Mouse (Mus musculus) ZHBTc4 (cell line): ENCODE results near the gene Ints11.

Experiments
- DNase-seq: peaks from one replicate; pipeline ENCODE4 v3.0.0-alpha.2; 2011; ENCODE audit warnings: low read depth, low spot score

The Ints11 gene

DNA sequence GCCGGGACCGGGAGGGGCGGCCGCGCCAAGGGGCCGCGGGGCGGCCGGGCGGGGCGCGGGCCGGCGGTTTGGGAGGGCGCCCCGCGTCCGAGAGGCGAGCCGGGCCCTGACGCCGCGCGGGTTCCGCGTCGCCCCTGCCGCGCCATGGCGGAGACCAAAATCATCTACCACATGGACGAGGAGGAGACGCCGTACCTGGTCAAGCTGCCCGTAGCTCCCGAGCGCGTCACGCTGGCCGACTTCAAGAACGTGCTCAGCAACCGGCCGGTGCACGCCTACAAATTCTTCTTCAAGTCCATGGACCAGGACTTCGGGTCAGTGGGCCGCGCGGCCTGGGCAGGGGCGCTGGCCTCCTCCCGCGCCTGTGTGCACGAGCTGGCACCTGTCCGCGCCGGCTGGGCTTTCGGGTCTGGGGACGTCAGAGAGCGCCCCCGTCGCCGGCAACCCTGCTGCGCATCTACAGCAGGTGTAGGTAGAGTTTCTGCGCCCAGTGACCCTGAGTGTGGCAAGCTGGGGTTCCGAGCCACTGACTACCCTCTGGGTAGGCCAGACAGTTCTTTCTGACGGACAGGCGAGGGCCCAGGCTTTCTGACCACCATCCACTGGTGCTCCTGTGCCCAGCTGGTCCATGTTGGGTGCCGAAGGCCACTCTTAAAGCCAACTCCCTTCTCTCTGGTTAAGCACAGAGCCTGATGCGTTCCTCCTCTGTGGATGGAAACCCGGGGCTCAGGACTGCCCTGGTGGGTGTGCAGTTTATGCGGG is 21.6 kb upstream of the Ints11 start:
- DNase-seq = peak; percentile 46

DNA sequence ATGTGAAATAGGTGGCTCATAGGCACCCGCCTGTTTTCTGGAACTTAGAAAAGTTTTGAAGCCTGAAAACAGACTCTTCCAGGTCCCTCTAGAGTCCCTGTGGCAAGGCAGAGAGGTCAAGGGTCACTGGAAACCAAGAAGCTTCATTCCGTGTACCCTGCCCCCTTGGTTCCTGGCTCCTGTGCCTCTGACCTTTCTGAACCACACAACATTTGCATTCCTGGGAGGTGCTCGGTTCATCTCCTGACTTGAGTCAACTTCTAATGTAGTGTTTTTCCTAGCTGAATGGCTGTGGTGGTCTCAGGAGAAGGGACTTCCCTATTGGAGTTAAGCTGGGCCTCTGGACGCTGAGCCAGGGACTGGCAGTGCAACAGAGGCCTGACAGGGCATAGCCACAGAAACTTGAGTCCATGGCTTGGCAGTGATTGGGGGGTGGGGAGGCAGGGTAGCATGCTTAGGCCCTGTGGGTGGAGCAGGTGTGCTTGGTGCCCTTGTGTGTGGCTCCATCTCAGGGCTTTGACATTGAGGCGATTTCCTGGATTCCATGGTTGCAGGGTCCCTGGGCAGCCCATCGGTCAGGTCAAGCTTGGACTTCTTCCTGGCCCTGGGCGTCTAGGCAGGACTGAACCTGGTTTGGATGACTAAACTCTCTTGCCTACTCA is 20.8 kb upstream of the Ints11 start:
- DNase-seq = peak; percentile 31

GRCm38 (mm10) chr4:155849391-155849790 is 20.0 kb upstream of the Ints11 start:
- no peak for DNase-seq

DNA sequence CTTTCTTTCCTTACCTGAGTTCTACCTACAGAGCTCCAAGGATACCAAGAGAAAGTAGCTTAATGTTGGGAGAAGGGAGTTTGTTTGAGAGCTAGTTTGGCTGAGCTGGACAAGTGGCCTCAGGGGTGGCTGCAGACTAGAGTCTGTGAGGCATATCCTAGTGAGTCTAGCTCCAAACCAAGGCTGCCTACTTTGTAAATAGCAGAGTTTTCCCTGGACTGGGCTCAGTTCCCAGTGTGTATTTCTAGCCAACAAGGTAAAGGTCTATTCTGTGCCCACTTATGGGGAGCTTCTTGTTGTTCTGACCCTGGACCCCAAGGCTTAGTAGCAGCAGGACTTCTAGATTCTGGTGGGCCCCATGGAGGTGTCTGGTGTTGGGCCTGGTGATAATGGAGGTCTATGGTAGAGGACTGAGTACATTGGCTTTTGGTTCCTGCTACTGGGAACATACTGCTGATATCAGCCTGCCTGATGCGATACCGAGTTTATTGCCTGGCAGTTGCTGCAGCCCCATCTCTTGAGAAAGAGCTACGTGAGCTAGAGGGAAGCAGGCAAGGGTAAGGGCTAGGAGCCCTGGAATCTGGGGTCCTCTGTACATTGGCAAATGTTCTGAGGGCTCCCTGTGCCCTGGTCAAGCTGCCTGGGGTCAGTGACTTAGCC is 19.4 kb upstream of the Ints11 start:
- DNase-seq = no peak

DNA sequence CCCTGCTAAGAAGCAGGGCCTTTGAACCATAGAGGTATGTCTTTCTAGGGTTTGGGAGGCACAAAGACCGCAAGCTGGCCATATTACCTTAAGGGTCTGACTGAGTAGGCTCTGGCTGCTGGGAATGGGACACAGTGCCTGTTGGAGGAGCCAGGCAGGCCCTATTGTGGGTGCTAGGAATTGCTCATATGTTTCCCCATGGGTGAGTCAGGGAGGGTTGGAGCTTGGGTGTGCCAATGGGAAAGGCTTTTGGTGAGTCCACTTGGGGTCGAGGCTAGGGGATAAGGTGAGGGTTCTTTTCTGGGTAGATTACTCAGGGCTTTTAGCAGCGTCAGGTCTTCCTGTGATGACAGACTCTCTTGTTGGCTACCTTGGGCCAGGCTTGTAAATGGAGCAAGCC is 18.0 kb upstream of the Ints11 start:
- DNase-seq = no peak

DNA sequence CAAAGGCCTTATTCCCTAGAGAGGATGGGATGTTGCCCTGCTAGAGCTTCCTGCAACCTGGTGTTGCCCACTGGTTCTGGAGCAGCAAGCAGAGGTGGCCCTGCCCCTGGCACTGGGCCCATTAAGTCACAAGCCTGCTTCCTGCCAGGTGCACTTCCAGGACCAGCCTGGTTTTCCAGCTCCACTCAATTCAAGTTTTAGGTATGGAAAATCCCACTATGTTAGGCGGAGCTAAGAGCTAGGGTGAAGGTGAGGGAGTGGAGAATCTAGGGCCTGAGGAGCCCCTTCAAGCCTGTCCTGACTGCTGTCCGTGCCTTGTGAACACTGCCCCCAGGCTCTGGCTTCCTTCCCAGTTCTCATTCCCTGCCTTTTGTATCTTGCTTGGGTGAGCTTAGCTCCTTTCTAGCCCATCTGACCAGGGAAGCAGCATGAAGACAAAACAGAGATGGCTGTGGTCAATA is 17.4 kb upstream of the Ints11 start:
- DNase-seq = no peak

DNA sequence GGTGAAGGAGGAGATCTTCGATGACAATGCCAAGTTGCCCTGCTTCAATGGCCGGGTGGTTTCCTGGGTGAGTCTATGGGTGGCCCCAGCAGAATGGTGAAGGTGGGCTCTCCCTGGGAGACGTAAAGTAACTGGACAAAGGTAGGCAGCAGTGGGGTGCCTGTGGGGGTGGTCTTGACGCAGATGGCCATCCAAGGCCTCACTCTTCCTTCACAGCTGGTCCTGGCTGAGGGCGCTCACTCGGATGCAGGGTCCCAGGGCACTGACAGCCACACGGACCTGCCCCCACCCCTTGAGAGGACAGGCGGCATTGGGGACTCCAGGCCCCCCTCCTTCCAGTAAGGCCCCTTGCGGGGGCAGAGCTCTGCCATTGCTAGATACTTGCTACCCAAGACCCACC is 15.9 kb upstream of the Ints11 start:
- no peak for DNase-seq

GRCm38 (mm10) chr4:155854991-155855390 is 14.4 kb upstream of the Ints11 start:
- DNase-seq = no peak

DNA sequence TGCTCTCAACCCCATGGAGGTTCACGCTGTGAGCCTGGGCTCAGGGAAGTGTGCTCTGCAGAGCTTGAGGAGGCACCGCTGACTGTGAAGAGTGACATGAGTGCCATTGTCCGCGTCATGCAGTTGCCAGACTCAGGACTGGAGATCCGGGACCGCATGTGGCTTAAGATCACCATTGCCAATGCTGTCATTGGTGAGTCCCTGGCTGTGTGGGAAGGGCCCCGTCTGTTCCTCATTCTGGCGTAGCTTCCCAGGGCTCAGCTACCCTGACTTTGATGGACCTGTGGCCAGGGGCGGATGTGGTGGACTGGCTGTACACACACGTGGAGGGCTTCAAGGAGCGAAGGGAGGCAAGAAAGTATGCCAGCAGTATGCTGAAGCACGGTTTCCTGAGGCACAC is 13.3 kb upstream of the Ints11 start:
- no peak for DNase-seq

DNA sequence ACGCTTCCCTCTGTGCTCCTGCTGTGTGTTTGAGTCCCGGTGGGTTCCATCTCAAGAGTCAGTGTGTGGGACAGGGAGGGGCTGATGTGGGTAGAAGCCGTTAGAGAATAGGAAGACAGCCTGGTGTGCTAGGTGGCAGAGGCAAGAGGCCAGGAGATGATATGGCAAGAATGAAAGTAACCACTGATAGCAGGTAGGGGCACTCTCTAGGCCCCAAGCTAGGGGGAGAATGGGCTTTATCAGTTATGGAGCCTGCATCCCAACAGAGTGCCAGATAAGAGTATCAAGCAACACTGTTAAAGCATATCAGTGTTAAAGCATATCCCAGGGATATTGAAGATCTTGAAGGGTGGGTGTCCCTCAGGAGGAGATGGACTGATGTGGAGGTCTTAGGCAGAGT is 12.5 kb upstream of the Ints11 start:
- DNase-seq = no peak

GRCm38 (mm10) chr4:155859318-155859717 is 10.0 kb upstream of the Ints11 start:
- DNase-seq = peak; percentile 85

DNA sequence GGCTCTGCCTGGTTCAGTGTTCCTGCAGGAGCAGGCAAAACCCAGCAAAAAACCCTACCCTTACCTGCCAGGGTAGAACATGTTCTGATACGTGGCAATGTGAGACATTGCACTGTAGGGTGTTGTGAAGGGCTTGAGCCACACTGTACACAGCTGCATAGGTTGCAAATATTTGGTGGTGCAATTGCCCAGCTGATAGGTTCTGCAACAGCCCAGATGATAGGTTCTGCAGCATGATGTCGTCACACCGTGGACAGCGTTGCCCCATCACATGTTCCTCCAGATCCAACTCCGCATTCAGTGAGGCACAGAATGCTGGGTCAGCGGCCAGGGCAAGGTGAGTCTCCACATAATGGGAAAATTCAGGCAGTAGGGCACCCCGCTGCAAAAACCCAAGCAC is 7.6 kb upstream of the Ints11 start:
- DNase-seq = no peak

- DNase-seq = no peak
Observed at GRCm38 (mm10) chr4:155863001-155863400, 6.3 kb upstream of the Ints11 start, which contains the start of gene Tas1r3. Gene Tas1r3 (minus strand): TSS chr4:155863362.

GRCm38 (mm10) chr4:155868614-155869298 is 590 bp upstream of the Ints11 start:
- no peak for DNase-seq

DNA sequence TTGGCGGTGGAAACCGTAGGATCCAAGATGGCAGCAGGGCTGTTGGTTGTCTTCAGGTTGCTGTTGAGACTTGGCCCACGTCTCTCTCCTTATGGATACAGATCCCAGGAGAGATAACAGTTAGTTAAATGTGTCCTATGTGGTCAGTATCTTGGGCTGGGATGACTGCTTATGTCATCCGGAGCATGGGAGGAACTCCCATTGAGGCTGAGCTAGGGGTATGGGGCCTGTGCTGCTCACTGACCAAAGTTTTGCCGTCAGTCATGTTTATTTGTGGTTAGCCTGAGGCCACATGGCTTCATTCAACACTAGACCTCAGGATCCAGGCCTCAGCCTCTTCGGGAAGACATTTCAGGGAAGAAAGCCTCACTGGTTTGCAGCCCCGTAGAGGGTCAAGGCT is 2.1 kb downstream of the Ints11 start:
- no peak for DNase-seq

- no peak for DNase-seq
Observed at GRCm38 (mm10) chr4:155883587-155883986, 14.2 kb downstream of the Ints11 start.

GRCm38 (mm10) chr4:155886330-155886729 is 17.0 kb downstream of the Ints11 start:
- DNase-seq = no peak

- DNase-seq = no peak
Observed at GRCm38 (mm10) chr4:155887674-155888073, 18.3 kb downstream of the Ints11 start.

DNA sequence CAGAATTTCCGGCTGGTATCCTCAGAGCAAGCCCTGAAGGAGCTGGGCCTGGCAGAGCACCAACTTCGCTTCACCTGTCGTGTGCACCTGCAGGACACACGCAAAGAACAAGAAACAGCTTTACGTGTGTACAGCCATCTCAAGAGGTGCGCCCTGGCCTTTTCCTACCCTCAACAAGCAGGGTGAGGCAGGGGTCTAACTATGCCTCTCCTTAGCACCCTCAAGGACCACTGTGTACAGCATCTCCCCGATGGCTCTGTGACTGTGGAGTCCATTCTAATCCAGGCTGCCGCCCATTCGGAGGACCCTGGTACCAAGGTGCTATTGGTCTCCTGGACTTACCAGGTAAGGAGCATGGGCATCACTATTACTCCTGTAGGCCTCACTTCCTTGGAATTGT is 18.8 kb downstream of the Ints11 start:
- DNase-seq = no peak

- DNase-seq = no peak
Observed at GRCm38 (mm10) chr4:155889316-155889715, 20.0 kb downstream of the Ints11 start.

DNA sequence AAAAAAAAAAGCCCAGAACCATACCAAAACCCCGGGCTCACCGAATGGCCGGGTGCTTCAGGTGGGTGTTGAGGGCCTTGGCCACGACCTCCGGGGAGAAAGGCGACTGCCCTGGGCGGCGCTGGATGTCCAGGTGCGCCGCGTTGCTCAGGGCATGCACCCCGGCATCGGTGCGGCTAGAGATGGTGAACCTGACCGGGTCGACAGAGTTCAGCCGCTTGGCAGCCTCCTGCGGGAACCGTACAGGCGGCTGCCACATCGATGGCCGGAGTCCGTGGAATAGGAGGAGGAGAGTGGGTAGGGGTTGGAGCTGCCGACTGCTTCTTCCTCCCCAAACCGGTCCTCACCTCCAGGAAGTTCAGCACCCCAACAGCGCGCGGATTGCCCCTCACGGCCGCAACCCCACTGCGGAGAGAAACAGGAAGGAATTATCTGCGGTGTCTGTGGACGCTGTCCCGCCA is 21.7 kb downstream of the Ints11 start:
- DNase-seq = no peak

DNA sequence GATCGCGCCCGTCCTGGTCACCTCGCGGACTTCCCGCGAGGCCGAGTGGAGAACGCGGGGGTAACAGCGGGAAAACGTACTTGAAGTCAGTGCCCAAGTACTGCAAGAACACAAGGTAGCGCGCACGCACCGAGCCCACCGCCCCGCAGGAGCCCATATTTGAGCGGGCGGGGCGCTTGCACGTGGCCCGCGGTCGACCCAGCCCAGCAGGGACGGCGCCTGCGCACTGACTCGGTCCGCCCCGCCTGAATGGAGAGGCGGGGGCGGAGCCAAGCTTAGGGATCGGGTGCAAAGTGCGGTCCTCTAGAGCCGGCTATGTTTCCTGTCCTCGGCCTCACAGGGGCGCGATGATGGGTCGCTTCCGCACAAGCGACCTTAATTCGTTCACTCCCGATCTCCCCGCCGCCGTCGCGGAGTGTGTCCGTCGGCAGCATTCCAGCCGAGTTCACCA is 22.2 kb downstream of the Ints11 start, which contains the start of the genes Pusl1 and Acap3:
Pusl1 (minus strand) TSS at position 231 of the 451 bp plus-strand sequence.
Acap3 (plus strand) TSS at position 272 of the 451 bp plus-strand sequence.
- peak; percentile 98 for DNase-seq
